Mouse (Mus musculus) retina, adult 2 months (tissue): ENCODE measurements around the gene Olfr957.

Experiments used
- DNase-seq: peaks from one replicate; pipeline ENCODE4 v3.0.0-alpha.2; 2012; ENCODE audit warnings: low read depth, low spot score

Gene Olfr957

GRCm38 (mm10) chr9:39515531-39515930 lies at the start of gene Olfr957:
Gene Olfr957, minus strand, starts transcription at chr9:39515809.
- DNase-seq = no peak

GRCm38 (mm10) chr9:39558349-39558647 lies 42.7 kb upstream of the Olfr957 start:
- no peak for DNase-seq

- DNase-seq = no peak
Observed at GRCm38 (mm10) chr9:39557529-39558348, 42.1 kb upstream of the Olfr957 start.

GRCm38 (mm10) chr9:39553946-39554345 lies 38.3 kb upstream of the Olfr957 start, which contains the start of gene Olfr958:
Gene Olfr958, minus strand, starts transcription at chr9:39554054.
- no peak for DNase-seq

GRCm38 (mm10) chr9:39550806-39551205 lies 35.2 kb upstream of the Olfr957 start:
- no peak for DNase-seq

GRCm38 (mm10) chr9:39523616-39524285 lies 8.1 kb upstream of the Olfr957 start:
- no peak for DNase-seq

- DNase-seq = no peak
Observed at GRCm38 (mm10) chr9:39518595-39518994, 3.0 kb upstream of the Olfr957 start.

- no peak for DNase-seq
Observed at GRCm38 (mm10) chr9:39509412-39509811, 6.2 kb downstream of the Olfr957 start.

- peak; percentile 11 for DNase-seq
Observed at GRCm38 (mm10) chr9:39508998-39509397, 6.6 kb downstream of the Olfr957 start.

- no peak for DNase-seq
Observed at GRCm38 (mm10) chr9:39493895-39494294, 21.7 kb downstream of the Olfr957 start, which contains the start of gene Olfr44. Gene Olfr44, minus strand, starts transcription at chr9:39493995.

GRCm38 (mm10) chr9:39471844-39472243 lies 43.8 kb downstream of the Olfr957 start, which contains the start of gene Olfr955:
Gene Olfr955, minus strand, starts transcription at chr9:39471944.
- no peak for DNase-seq
